Mouse (Mus musculus) spleen, postnatal 0 days (tissue): ENCODE results near the gene Pgghg. TPM values are rescaled to one million over a fixed set of nuclear protein-coding genes. Genes with fewer than 3 reads are reported as not detected.

Experiments
- polyA plus RNA-seq: library from polyadenylated mRNA; unstranded; fragments of >200 nt; fragmentation: Nextera tagmentation; extraction: Ambion mirVana; gene quantifications from 2 replicates; pipeline ENCODE4 v1.2.1, GENCODE M21; 2015

The Pgghg gene
- 6.2 and 8.2 TPM in 2 replicates for polyA plus RNA-seq

DNA sequence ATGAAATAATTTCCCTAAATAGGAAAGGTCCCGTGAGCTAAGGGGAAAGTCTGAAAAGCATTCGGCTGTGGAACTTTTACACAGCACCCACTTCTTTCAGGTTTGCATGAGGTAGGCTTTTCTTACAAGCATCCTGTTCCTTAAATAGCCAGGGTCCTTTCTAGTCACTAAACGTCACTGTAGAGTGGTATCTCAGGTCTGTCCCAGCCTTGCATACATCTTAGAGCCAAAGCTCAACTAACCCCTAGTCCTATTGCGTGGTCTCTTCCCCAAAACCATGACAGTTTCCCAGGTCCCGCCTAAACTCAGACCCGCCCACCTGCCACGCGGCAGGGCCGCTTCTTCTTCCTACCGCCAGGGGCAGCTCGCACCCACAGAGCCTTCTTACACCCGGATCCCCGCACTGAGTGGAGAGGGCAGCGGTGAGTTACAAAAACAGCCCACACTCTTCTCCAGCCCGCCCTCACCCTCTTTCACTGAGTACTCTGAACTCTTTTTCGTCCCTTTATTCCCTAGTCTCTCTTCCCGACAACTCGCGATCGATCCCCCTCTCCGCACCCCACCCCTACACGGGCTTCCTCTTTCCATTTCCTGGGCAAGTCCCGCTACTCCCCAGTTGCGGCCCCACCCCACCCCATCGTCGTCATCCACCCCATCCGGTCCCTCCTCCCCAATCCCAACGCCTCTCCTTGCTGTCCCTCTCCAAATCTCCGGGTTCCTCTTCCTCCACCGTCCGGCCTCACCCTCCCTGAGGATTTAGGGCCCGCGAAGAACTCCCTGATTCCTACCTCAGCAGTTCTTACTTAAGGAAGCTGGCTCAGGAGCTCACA is at the start of gene Pgghg:
Gene Pgghg, plus strand, starts transcription at position 170 of the 830 bp plus-strand sequence.

DNA sequence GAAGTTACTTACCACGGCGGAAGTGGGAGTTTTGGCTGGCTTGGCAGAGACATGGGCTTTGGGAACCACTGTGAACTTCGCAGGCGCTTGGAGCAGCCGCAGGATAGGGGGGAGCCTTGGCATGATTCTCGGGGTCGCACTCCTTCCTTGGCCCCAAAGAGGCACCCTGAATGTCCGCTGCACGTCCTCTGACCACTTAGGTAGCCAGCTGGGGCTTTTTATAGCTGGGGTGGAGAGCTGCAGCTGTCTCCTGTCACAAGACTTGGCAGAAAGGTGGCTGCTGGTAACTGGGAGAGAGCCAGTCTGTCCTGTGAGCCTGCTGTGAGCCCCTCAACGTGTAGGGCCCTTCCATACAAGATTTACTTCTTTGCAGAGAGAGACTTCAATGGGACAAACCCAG is 41.0 kb upstream of the Pgghg start, which contains the start of gene Cox8b:
Gene Cox8b, minus strand, starts transcription at position 227 of the 400 bp plus-strand sequence.

DNA sequence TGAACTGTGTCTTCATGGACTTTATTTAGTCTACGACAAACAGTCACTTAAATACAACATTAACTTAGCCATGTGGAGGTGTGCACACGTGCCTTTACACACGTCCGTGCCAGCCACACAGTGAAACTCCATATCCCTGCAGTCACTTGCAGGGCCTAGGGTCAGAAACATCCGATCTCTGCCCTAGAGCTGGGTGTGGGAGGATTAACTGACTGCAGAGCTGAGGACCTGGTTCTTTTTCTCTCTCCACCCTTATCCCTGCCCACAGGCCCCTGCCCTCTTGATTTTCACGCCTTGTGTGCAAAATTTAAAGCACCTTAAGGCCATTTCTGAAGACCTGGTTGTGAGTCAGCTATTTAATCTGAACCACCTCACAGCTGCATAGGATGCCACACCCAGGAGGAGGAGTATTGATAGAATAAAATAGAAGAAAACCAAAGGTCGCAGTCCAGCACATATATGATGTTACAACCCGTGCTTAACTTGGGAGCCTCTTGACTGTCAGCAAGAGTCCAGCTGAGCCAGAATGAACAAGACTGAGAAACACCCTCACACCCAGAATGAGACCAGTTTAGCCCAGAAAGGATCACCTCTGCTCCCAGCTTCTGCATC is 20.7 kb upstream of the Pgghg start, which contains the start of gene Nlrp6:
Gene Nlrp6, plus strand, starts transcription at position 485 of the 612 bp plus-strand sequence.

DNA sequence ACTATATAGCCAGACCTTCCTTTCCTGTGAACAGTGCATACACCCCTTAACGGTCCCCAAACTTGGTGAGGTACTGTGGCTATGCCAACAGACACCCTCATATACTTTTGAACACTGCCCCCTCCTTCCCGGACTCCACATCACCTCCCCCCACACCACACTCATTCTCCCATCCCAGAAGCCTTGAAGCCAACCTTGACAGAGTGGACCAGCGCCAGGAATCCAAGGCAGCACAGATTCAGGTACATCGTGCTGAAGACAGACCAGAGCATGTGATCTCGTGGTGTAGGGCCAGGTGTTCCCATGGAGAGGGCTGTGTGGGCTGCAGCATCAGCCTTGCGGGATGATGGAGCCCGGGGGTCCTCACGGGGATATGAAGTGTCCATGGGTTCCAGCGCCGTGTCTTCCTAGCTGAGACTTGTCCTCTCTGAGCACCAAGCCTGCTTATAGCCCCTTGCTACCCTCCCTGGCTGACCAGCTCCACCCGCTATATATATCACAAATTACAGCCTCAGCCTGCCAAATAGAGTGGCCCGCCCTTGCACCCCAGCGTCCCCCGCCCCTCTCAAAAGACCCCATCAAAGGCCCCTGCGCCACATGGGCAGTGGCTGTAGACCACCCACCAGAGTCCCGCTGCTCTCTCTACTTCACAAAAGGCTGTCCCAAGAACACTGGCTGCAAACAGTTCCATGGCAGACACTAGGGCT is 8.8 kb downstream of the Pgghg start, which contains the start of gene Ifitm5:
Gene Ifitm5, minus strand, starts transcription at position 468 of the 707 bp plus-strand sequence.

DNA sequence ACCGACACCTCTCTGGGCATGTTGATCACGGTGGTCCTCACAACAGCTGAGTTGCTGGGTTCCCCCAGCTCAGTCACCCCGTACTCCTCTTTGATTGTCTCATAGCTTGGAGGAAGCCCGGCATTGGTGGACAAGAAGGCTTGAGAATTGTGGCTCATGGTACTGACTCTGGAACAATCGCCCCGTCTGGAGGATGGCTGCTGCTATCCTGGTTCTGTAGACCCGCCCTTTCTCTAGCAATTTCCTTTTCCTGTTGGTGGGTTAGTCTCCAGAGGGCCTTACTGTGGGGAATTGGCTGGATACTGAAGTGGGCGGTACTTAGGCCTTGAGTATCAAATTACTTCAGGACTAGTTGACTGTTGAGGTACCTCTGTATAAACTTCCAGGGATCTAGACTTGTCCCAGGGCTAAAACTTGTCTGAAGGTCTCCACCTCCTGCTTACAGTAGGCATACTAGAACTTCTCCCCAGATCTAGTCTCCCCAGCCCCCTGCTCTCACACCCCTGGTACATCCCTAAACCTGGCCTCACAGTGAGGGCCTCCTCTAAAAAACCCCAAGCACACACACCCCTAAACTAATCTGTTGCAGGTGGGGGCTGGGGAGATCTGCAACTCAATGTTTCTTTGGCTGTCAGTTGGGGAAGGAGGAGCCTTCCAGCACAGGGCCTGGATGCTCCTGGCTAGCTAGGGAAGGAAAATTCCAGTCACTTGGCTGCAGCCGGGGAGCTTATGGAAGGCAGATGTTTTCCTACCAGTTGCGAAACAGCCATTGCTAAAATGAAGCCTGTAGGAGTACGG is 14.8 kb downstream of the Pgghg start, which contains the start of the genes Gm45717 and Ifitm2:
Gene Gm45717, minus strand, starts transcription at position 180 of the 798 bp plus-strand sequence.
Gene Ifitm2, minus strand, starts transcription at position 230 of the 798 bp plus-strand sequence.

DNA sequence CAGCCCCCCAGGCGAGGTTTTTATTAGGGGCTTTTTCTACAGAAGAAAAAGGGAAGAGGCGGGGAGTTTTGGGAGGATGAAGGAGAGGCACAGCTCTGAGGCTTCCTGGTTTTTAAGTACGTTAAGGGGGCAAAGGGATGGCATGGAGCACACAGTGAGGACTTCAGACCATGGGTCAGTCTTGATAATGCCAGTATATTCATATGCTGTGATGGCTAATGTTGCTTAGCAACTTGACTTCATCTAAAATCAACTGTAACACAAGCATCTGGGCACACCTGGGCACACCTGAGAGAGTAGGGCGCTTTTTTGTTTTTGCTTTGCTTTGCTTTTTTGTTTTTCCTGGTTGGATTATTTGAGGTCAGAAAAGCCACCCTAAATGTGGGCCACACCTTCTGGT is 25.7 kb downstream of the Pgghg start, which contains the start of gene Ifitm1:
Gene Ifitm1, plus strand, starts transcription at position 301 of the 400 bp plus-strand sequence.

Other genes starting within 250 kb of the Pgghg start
- gene Olfr541, start 244.1 kb upstream of the Pgghg start, polyA plus RNA-seq, result not detected in 2 replicates
- 0.19 and 0.23 TPM in 2 replicates for gene Cyp2e1, start 177.7 kb upstream of the Pgghg start, polyA plus RNA-seq
- gene Syce1, start 153.5 kb upstream of the Pgghg start, polyA plus RNA-seq, result 0.16 TPM in 1 of 2 replicates, not detected in the other
- 0.13 TPM in 2 replicates for gene Zfp941, start 119.2 kb upstream of the Pgghg start, polyA plus RNA-seq
- gene Urah, start 106.4 kb upstream of the Pgghg start, polyA plus RNA-seq, result 0.18 TPM in 1 of 2 replicates, not detected in the other
- not detected in 2 replicates for gene Scgb1c1, start 95.8 kb upstream of the Pgghg start, polyA plus RNA-seq
- gene Odf3, start 93.6 kb upstream of the Pgghg start, polyA plus RNA-seq, result 0.12 and 0.16 TPM in 2 replicates
- gene Gm45785, start 85.1 kb upstream of the Pgghg start, polyA plus RNA-seq, result not detected in 2 replicates
- 31.8 and 36.1 TPM in 2 replicates for gene Ric8a, start 84.4 kb upstream of the Pgghg start, polyA plus RNA-seq
- gene Bet1l, start 83.8 kb upstream of the Pgghg start, polyA plus RNA-seq, result 32.7 and 38.1 TPM in 2 replicates
- gene Psmd13, start 59.4 kb upstream of the Pgghg start, polyA plus RNA-seq, result 159 and 163 TPM in 2 replicates
- 21.7 and 24.0 TPM in 2 replicates for gene Sirt3, start 59.1 kb upstream of the Pgghg start, polyA plus RNA-seq
- gene Cox8b, start 40.9 kb upstream of the Pgghg start, polyA plus RNA-seq, result 0.55 and 1.2 TPM in 2 replicates
- 0.08 TPM in 2 replicates for gene Nlrp6, start 20.5 kb upstream of the Pgghg start, polyA plus RNA-seq
- 0.97 and 1.4 TPM in 2 replicates for gene Ifitm5, start 8.9 kb downstream of the Pgghg start, polyA plus RNA-seq
- gene Gm45717, start 14.5 kb downstream of the Pgghg start, polyA plus RNA-seq, result 0.40 TPM in 1 of 2 replicates, not detected in the other
- gene Ifitm2, start 14.6 kb downstream of the Pgghg start, polyA plus RNA-seq, result 630 and 797 TPM in 2 replicates
- 143 and 182 TPM in 2 replicates for gene Ifitm1, start 25.8 kb downstream of the Pgghg start, polyA plus RNA-seq
- gene Ifitm3, start 69.4 kb downstream of the Pgghg start, polyA plus RNA-seq, result 384 and 520 TPM in 2 replicates
- 94.2 and 145 TPM in 2 replicates for gene Ifitm6, start 76.5 kb downstream of the Pgghg start, polyA plus RNA-seq
- not detected in 2 replicates for gene Gm17387, start 87.7 kb downstream of the Pgghg start, polyA plus RNA-seq
- 0.29 and 0.49 TPM in 2 replicates for gene B4galnt4, start 119.7 kb downstream of the Pgghg start, polyA plus RNA-seq
- 2.2 and 3.6 TPM in 2 replicates for gene Pkp3, start 136.8 kb downstream of the Pgghg start, polyA plus RNA-seq
- 8.6 and 9.9 TPM in 2 replicates for gene Sigirr, start 159.2 kb downstream of the Pgghg start, polyA plus RNA-seq
- 0.29 and 0.60 TPM in 2 replicates for gene Ano9, start 176.4 kb downstream of the Pgghg start, polyA plus RNA-seq
- 137 and 167 TPM in 2 replicates for gene Ptdss2, start 181.0 kb downstream of the Pgghg start, polyA plus RNA-seq
- gene Rnh1, start 231.5 kb downstream of the Pgghg start, polyA plus RNA-seq, result 61.3 and 72.7 TPM in 2 replicates